Mouse (Mus musculus) G1E (cell line): ENCODE measurements around the gene Alkbh1. TPM values are rescaled to one million over a fixed set of nuclear protein-coding genes. Genes with fewer than 3 reads are reported as not detected.
A peak's percentile ranks its signal among the peaks of the same experiment; 100 is the strongest.

ENCODE experiments used
- ATAC-seq: 2 replicates; pipeline ENCODE4 v1.8.0; 2016; ENCODE audit warnings: mild to moderate bottlenecking; ENCODE audit not compliant: insufficient number of reproducible peaks, poor library complexity, low FRiP score, severe bottlenecking; ENCODE audit errors: extremely low read depth
- DNase-seq: peaks from one replicate; pipeline ENCODE4 v3.0.0; 2012; ENCODE audit warnings: low spot score
- H3K27me3 ChIP-seq: 2 replicates; pipeline ENCODE4 v1.6.1; 2012; ENCODE audit warnings: mild to moderate bottlenecking, low read length, inconsistent platforms; ENCODE audit not compliant: insufficient read depth
- H3K36me3 ChIP-seq: replicated peaks from 2 replicates; pipeline ENCODE3; 2012; ENCODE audit warnings: mild to moderate bottlenecking, inconsistent platforms
- H3K4me1 ChIP-seq: 2 replicates; pipeline ENCODE4 v1.6.1; 2012; ENCODE audit warnings: low read depth, low read length, inconsistent platforms, mixed read lengths; ENCODE audit not compliant: insufficient read depth
- H3K4me3 ChIP-seq: 2 replicates; pipeline ENCODE4 v1.5.1; 2012; ENCODE audit warnings: low read depth, mild to moderate bottlenecking, inconsistent platforms, low read length, moderate library complexity, mixed read lengths
- H3K9me3 ChIP-seq: replicated peaks from 2 replicates; pipeline ENCODE4 v1.6.1; 2012; ENCODE audit warnings: inconsistent platforms
- CTCF ChIP-seq: IDR thresholded peaks from 2 replicates; pipeline ENCODE4 v1.5.1; 2012; ENCODE audit warnings: low read depth, low read length, inconsistent platforms, mixed read lengths
- GATA1 ChIP-seq: IDR thresholded peaks from 2 replicates; pipeline ENCODE4 v1.6.1; 2012; ENCODE audit warnings: borderline replicate concordance, low read length, inconsistent platforms, mixed read lengths
- GATA2 ChIP-seq: IDR thresholded peaks from 2 replicates; pipeline ENCODE4 v1.6.1; 2012; ENCODE audit warnings: low read depth, low read length, inconsistent platforms, borderline replicate concordance
- POLR2AphosphoS5 ChIP-seq: IDR thresholded peaks from 2 replicates; pipeline ENCODE4 v1.6.1; 2012; ENCODE audit warnings: low read depth, low read length, inconsistent platforms; ENCODE audit not compliant: insufficient replicate concordance
- TAL1 ChIP-seq: conservative IDR thresholded peaks from 2 replicates; pipeline ENCODE4 v1.6.1; 2012; ENCODE audit warnings: low read depth, low read length, inconsistent platforms, mixed read lengths
- polyA plus RNA-seq: library from polyadenylated mRNA; stranded (reverse); fragments of >175 nt; gene quantifications from 2 replicates; pipeline ENCODE4 v1.2.3, GENCODE M21; 2012
- total RNA-seq, 2 experiments: library from RNA; stranded (forward) in 1 of 2; stranded (reverse) in 1 of 2; fragments of 200-1000 nt in 1 of 2; fragments of >200 nt in 1 of 2; fragmentation: Nextera tagmentation in 1 of 2; gene quantifications; 2 replicates each; pipeline ENCODE4 v1.2.3; 2014 to 2017

Alkbh1 gene
- total and polyA plus RNA-seq, 3 experiments = 36.6 to 163 (median 106) TPM

DNA sequence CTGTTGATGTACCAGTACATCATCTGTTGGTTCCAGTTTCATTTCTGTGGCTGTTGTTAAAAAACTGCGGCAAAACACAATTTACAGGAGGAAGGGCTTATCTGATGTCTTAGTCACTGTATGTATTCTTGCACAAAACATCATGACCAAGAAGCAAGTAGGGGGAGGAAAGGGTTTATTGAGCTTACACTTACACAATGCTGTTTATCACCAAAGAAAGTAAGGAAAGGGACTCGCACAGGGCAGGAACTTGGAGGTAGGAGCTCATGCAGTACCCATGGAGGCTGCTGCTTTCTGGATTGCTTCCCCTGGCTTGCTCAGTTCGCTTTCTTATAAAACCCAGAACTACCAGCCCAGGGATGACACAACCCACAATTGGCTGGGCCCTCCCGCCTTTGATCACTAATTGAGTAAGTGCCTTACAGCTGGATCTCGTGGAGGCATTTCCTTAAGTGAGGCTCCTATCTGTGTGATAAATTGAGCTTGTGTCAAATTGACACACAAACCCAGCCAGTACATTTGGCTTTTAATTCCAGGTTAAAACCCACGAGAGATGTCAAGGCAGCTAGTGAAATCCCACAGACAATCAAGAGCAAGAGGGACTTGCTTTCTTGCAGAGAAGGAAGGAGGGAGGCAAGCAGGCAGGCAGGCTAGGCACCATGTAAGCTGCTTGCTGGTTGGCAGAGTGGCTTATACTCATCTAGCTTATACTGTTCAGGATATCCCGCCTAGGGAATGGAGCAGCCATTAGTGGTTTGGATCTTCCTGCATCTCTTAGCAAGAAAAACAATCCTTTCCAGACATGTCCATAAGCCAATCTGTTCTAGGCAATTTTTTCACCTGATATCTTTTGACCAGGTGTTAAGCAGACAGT lies 26.7 kb upstream of the Alkbh1 start:
- peak overlapping the region; percentile 83 for H3K4me3 ChIP-seq
- peaks cover 45% of the 10 kb centered on the region for H3K36me3 ChIP-seq
- ATAC-seq = no peak
- no peaks in the 10 kb centered on the region for H3K9me3 ChIP-seq
- no peak for TF ChIP-seq POLR2AphosphoS5
- no peak for TF ChIP-seq TAL1
- DNase-seq = no peak
- H3K4me1 ChIP-seq = peaks cover 50% of the 10 kb centered on the region
- peaks cover 4% of the 10 kb centered on the region; the same call in 1 of the 2 replicates for H3K27me3 ChIP-seq

GRCm38 (mm10) chr12:87464678-87465297 lies 21.0 kb upstream of the Alkbh1 start:
- H3K4me3 ChIP-seq = no peak overlapping the region
- ATAC-seq (peak; percentile 68), DNase-seq (no peak)

DNA sequence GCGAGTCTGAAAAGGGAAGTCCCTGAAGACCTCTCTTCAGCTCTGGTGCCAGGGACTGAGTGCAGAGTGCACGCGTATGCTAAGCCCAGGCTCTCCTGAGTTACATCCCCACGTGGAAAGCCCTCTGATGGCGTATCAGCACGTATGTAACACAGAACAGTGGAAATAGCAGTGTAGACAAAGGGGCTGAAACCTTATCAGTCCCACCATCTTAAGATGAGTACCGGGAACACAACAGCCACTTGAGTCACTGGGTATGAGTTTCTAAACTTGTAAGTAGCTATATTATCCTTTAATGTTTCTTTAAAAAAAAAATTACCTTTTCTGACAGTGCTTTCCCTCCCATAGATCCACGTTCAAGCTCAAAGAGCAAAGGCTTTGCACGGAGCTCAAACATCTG lies 5.6 kb upstream of the Alkbh1 start:
- Histone ChIP-seq H3K36me3 (peaks cover 94% of the 10 kb centered on the region), H3K4me1 (peaks cover 40% of the 10 kb centered on the region), H3K4me3 (no peak overlapping the region), H3K9me3 (no peaks in the 10 kb centered on the region), H3K27me3 (no peaks in the 10 kb centered on the region)
- DNase-seq = no peak
- TF ChIP-seq TAL1 = no peak
- no peak; the same call in 1 of the 2 replicates for TF ChIP-seq GATA2
- no peak for TF ChIP-seq GATA1
- no peak for TF ChIP-seq CTCF
- no peak for ATAC-seq

More at GRCm38 (mm10) chr12:87464678-87465297, 21.0 kb upstream of the Alkbh1 start:
- no peaks in the 10 kb centered on the region for H3K27me3 ChIP-seq
- H3K36me3 ChIP-seq = peaks cover 90% of the 10 kb centered on the region
- no peak for TF ChIP-seq GATA1
- TF ChIP-seq CTCF = no peak
- no peak for TF ChIP-seq TAL1
- no peak for TF ChIP-seq GATA2
- no peak for TF ChIP-seq POLR2AphosphoS5
- peaks cover 36% of the 10 kb centered on the region for H3K4me1 ChIP-seq
- no peaks in the 10 kb centered on the region for H3K9me3 ChIP-seq

GRCm38 (mm10) chr12:87444211-87444610 lies 394 bp upstream of the Alkbh1 start:
- Histone ChIP-seq H3K4me3 (peak overlapping the region; percentile 88), H3K9me3 (no peaks in the 10 kb centered on the region), H3K36me3 (peaks cover 71% of the 10 kb centered on the region), H3K27me3 (no peaks in the 10 kb centered on the region), H3K4me1 (peaks cover 57% of the 10 kb centered on the region)
- ATAC-seq (no peak), DNase-seq (no peak)
- TF ChIP-seq POLR2AphosphoS5 = no peak
- no peak for TF ChIP-seq CTCF
- TF ChIP-seq GATA2 = no peak
- TF ChIP-seq TAL1 = no peak
- no peak for TF ChIP-seq GATA1

GRCm38 (mm10) chr12:87443115-87443699 lies 610 bp downstream of the Alkbh1 start:
- ATAC-seq (no peak), DNase-seq (peak; percentile 33)
- Histone ChIP-seq H3K36me3 (peaks cover 72% of the 10 kb centered on the region), H3K4me3 (peak overlapping the region; percentile 88), H3K9me3 (no peaks in the 10 kb centered on the region), H3K4me1 (peaks cover 60% of the 10 kb centered on the region), H3K27me3 (no peaks in the 10 kb centered on the region)
- TF ChIP-seq GATA2 (no peak), POLR2AphosphoS5 (no peak), TAL1 (no peak), CTCF (no peak), GATA1 (no peak)
